Mouse (Mus musculus): Measurements from ENCODE around the gene Fcamr. TPM values are rescaled to one million over a fixed set of nuclear protein-coding genes. Genes with fewer than 3 reads are reported as not detected.
A peak's percentile ranks its signal among the peaks of the same experiment; 100 is the strongest.

The Fcamr gene
- polyA plus RNA-seq, 1 experiment from 2014 or later: not detected

DNA sequence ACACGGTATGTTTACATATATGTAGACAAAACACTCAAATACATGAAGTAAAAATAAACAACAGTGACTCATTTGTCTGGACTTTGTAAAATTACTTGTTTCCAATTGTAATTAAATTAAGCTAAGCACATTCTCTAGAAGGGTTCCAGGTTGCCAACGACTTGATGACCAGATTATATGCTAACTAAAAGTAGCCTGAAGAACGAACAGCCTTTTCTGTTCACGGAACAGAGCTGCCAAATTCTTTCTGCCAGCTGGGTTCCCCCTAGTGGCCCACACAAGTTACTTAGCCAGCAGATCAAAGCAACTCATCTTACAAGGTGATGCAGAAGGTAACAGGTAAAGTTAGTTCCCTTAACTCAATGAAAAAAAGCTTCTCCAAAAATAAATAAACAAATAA, 16.6 kb upstream of the Fcamr start:
- peak; percentile 73 for DNase-seq (ENCODE audit: low spot score)
- Histone ChIP-seq H3K4me3 (no peak overlapping the region), H3K9me3 (no peaks in the 10 kb centered on the region), H3K27ac (no peak overlapping the region), H3K4me1 (peaks cover 3% of the 10 kb centered on the region; the same call in 1 of the 2 replicates), H3K36me3 (no peaks in the 10 kb centered on the region), H3K27me3 (ENCODE audit: insufficient read depth, poor library complexity, severe bottlenecking) (peaks cover 6% of the 10 kb centered on the region; the same call in 1 of the 2 replicates)
- 29% methylated on average over 4 of the region's 4 CpGs for WGBS

DNA sequence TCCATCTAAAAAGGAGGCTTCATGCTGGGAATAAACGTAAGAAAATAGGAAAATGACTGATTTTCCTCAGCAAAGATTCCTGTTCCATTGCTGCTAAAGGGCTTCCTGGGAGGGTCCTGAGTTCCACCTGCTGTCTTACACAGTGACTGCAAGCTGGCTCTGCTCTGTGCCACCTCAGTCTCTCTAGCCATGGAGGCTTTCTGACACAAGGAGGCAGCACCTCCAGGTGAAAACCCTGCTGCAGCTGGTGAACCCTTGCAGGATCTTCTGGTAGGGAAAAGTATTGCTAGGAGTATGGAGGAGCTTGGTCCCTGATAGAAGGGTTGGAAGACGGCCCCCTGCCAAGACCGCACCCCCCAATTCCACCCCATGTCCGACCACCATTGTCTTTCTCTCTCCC, 13.7 kb upstream of the Fcamr start:
- DNase-seq (ENCODE audit: low spot score): no peak
- no peak overlapping the region for H3K4me3 ChIP-seq

DNA sequence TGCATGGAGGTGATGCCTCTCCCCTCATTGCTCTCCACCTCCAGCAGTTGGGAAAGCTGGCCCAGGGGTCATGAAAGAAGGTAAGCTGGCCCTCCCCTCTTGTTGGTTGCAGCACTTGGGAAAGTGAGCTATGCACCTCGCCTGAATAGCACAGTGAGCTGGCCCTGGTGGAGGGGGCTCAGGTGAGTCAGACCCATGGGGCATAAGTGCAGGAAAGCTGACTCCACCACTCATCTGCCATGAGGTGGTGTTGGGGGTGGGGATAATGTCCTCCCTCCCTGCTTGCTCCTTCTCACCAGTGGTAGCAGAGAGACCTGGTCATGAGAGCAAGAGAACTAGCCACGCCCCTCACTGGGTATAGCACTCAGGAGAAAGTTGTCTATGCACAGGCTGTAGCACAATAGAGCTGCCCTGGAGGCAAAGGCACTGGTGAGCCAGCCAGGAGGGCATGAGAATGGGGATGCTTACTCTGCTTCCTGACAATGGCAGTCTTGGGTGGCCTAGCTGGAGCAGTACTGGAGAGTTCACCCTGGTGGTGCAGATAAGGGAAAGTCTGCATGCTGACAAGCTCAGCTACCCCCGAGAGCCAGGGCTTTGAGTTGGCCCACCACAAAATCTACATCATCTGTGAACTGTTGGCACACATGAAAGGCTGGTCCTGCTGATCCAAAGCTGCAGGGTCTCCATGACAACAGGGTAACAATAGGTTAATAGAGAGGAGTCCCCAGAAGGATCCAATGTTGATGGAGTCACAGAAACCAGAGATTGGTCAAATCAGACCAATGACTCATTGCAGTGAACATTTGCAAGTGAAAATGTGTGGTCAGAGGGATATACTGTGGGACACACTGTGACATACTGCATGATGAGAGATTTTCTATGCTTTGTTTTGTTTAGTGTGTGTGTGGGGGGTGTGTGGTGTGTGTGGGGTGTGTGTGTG, 10.9 kb upstream of the Fcamr start:
- DNase-seq (ENCODE audit: low spot score): no peak
- 0 out of 2 replicates have a peak, but pooled peaks cover 8% of the 10 kb centered on the region for H3K27me3 ChIP-seq (ENCODE audit: insufficient read depth, poor library complexity, severe bottlenecking)
- H3K36me3 ChIP-seq: no peaks in the 10 kb centered on the region
- 0 out of 2 replicates have a peak, but pooled peaks cover 3% of the 10 kb centered on the region for H3K4me1 ChIP-seq
- H3K9me3 ChIP-seq: no peaks in the 10 kb centered on the region
- WGBS: 51% methylated on average over 3 of the region's 3 CpGs
- H3K27ac ChIP-seq: no peak overlapping the region
- H3K4me3 ChIP-seq: no peak overlapping the region

More for the DNA sequence above, 13.7 kb upstream of the Fcamr start:
- Histone ChIP-seq H3K9me3 (no peaks in the 10 kb centered on the region), H3K36me3 (no peaks in the 10 kb centered on the region), H3K4me1 (peaks cover 7% of the 10 kb centered on the region; the same call in 1 of the 2 replicates), H3K27ac (no peak overlapping the region), H3K27me3 (ENCODE audit: insufficient read depth, poor library complexity, severe bottlenecking) (0 out of 2 replicates have a peak, but pooled peaks cover 9% of the 10 kb centered on the region)
- 37% methylated on average over 4 of the region's 4 CpGs for WGBS

DNA sequence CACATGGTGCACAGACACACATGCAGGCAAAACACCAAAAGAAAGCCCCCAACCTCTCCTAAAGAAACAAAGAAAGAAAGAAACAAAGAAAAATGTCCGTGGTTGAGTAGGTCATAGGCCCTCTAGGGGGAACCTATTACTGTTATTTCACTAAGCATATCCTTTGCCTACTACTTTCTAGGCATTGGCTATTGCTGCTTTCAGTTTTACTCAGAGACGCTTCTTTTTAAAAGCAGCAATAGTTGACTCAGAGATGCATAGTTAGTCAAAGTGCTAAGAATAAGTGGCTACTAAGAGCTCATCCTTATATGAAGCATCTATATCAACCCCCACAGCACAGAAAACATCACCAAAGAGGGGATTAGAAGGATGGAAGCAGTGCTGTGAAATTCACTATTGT, 5.4 kb upstream of the Fcamr start:
- Histone ChIP-seq H3K36me3 (no peaks in the 10 kb centered on the region), H3K4me3 (no peak overlapping the region), H3K4me1 (no peaks in the 10 kb centered on the region), H3K9me3 (no peaks in the 10 kb centered on the region), H3K27me3 (ENCODE audit: insufficient read depth, poor library complexity, severe bottlenecking) (no peaks in the 10 kb centered on the region; the same call in 1 of the 2 replicates), H3K27ac (no peak overlapping the region)
- DNase-seq (ENCODE audit: low spot score): peak; percentile 28
- WGBS: 77% methylated on average over 2 of the region's 2 CpGs

DNA sequence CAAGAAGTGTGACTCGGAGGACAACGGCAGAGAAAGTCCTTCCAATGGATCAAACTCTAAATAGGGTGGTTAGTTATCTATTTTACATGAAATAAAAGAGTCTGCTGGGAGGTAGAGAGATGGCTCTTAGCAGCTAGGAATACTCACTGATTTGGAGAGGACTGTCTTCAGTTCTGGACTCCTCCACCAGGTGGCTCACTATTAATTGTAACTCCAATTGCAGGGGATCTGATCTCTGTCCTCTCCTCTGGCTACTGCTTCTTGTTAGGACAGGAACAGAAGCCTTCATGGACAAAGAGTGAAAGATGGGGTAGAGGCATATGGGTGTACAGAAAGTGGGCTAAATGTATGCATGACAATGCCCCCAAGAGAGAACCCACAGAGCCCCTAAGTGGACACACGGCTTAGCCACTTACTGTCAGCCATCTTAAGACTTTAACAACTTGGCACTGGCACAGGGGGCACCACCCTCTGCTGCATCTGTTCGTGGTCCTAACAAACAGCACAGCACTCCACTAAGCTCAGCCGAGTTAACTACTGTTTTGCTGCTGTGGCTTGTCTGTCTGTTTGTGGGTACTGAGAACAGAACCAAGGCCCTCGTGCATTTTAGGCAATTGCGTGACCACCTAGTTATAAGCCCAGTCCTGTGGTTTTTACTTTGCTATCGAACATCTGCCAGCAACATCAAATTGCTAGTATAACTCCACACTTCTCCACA, 3.6 kb upstream of the Fcamr start:
- H3K36me3 ChIP-seq: no peaks in the 10 kb centered on the region
- H3K4me1 ChIP-seq: peaks cover 2% of the 10 kb centered on the region
- no peaks in the 10 kb centered on the region for H3K9me3 ChIP-seq
- 72% methylated on average over 8 of the region's 8 CpGs for WGBS
- no peak overlapping the region for H3K27ac ChIP-seq
- no peak overlapping the region for H3K4me3 ChIP-seq
- peak; percentile 68 for DNase-seq (ENCODE audit: low spot score)
- H3K27me3 ChIP-seq (ENCODE audit: insufficient read depth, poor library complexity, severe bottlenecking): peaks cover 6% of the 10 kb centered on the region

DNA sequence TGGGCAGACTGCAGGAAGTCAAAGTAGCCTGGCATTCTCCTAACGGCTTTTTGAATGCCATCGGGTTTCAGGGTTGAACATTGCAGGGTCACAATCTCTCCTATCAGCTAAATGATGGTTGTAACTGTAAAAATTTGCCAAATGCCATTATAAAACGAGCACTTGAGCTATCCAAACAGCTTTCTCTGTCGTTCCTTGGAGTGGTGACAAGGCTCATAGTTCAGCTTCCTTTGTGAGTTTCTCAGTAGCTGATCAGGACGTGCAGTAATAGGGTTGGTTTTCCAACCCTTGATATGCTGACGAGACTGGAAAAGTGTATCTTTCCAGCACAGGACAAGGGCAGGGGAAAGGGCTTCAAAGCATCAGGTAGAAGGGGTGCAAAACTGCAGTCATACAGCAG, 2.7 kb upstream of the Fcamr start:
- peaks cover 11% of the 10 kb centered on the region for H3K4me1 ChIP-seq
- DNase-seq (ENCODE audit: low spot score): peak; percentile 33
- H3K27me3 ChIP-seq (ENCODE audit: insufficient read depth, poor library complexity, severe bottlenecking): peaks cover 6% of the 10 kb centered on the region
- no peak overlapping the region for H3K27ac ChIP-seq
- no peak overlapping the region for H3K4me3 ChIP-seq
- no peaks in the 10 kb centered on the region for H3K36me3 ChIP-seq
- H3K9me3 ChIP-seq: no peaks in the 10 kb centered on the region
- 56% methylated on average over 6 of the region's 6 CpGs for WGBS

DNA sequence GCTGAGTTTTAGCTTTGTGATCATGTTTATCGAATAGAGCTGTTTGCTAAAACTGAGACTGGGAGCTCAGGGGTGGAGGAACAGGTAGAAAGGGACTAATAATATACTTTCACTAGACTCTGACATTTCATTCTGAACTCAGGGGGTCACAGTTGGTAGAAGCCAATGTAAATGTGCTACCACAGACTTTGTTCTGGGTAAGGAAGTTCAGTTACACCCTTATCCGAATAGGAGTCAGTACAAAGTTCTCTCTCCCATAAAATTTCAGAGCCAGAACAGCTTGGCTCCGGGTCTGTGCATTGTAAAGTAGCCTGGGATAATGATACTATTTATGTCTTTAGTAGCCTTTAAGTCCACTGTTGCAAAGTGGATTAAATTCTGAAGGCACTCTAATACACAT, 2.2 kb upstream of the Fcamr start:
- 73% methylated on average over 3 of the region's 3 CpGs for WGBS
- Histone ChIP-seq H3K4me3 (no peak overlapping the region), H3K27ac (no peak overlapping the region), H3K36me3 (no peaks in the 10 kb centered on the region), H3K27me3 (ENCODE audit: insufficient read depth, poor library complexity, severe bottlenecking) (peaks cover 6% of the 10 kb centered on the region), H3K9me3 (no peaks in the 10 kb centered on the region), H3K4me1 (peaks cover 16% of the 10 kb centered on the region)
- DNase-seq (ENCODE audit: low spot score): no peak

DNA sequence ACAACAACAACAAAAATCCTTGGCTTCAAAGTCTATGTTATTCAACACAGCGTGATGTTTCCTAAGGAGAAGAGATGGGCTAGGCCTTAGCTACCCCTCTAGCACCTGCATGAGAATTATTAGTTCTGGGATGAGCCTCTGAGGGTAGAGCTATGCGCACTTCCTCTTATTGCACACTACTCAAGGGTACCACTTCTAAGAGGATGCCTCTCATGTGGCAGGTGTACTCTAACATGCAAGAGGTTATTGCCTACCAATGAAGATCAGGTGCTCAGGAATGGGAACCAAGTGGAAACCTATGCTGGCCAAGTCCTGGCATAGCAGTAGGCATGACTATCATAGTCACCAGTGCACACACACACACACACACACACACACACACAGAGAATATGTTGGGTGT, 1.3 kb upstream of the Fcamr start:
- DNase-seq (ENCODE audit: low spot score): peak; percentile 31
- WGBS: 87% methylated on average over 2 of the region's 2 CpGs
- Histone ChIP-seq H3K36me3 (no peaks in the 10 kb centered on the region), H3K27me3 (ENCODE audit: insufficient read depth, poor library complexity, severe bottlenecking) (peaks cover 6% of the 10 kb centered on the region), H3K27ac (no peak overlapping the region), H3K4me3 (no peak overlapping the region), H3K4me1 (peaks cover 24% of the 10 kb centered on the region), H3K9me3 (no peaks in the 10 kb centered on the region)

DNA sequence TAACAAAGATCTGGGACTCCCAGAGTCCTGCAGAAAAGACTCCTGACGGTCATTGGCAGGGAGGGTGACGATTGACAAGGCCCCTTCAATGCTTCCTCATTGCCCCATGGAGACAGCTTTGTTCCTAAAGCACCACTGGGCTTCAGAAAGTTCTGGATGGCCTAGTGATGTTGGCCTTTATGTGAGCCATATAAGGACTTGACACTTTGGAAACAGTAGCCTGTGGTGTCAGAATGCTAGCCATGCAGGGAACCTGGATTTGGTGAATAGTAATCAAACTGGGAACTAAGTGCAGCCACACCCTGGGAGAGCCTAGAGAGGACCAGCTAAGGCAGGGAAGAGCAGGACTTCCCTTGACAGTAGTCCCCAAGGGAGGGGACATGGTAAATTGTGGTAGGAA, 809 bp downstream of the Fcamr start:
- whole genome bisulfite sequencing: 72% methylated on average over 2 of the region's 2 CpGs
- peak; percentile 64 for DNase-seq (ENCODE audit: low spot score)

DNA sequence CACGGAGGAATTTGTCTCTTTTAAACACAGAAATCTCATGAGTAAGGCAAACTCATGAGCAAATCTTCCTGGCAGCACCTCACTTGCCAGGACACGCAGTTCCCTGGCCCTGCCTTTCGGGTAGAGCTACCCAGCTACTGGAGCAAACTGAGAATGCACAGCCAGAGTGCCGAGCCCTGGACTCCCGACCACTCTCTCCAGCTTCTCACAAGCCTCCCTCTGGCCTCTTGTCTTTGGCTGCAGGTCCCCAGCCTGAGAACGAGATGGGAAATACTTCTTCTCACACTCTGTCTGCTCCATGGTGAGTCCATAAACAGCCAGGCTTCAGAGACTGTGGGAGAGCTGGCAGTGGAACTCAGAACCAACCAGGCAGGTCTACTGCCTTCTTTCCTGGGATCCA, 2.3 kb downstream of the Fcamr start:
- DNase-seq (ENCODE audit: low spot score): peak; percentile 66
- H3K9me3 ChIP-seq: no peaks in the 10 kb centered on the region
- peaks cover 34% of the 10 kb centered on the region for H3K4me1 ChIP-seq
- peaks cover 6% of the 10 kb centered on the region for H3K27me3 ChIP-seq (ENCODE audit: insufficient read depth, poor library complexity, severe bottlenecking)
- H3K36me3 ChIP-seq: no peaks in the 10 kb centered on the region
- H3K4me3 ChIP-seq: no peak overlapping the region
- 46% methylated on average over 6 of the region's 6 CpGs for WGBS
- peak overlapping the region; percentile 67 for H3K27ac ChIP-seq

More for the DNA sequence above, 809 bp downstream of the Fcamr start:
- no peaks in the 10 kb centered on the region for H3K9me3 ChIP-seq
- no peaks in the 10 kb centered on the region for H3K36me3 ChIP-seq
- H3K27me3 ChIP-seq (ENCODE audit: insufficient read depth, poor library complexity, severe bottlenecking): peaks cover 6% of the 10 kb centered on the region
- H3K4me3 ChIP-seq: no peak overlapping the region
- no peak overlapping the region for H3K27ac ChIP-seq
- peaks cover 34% of the 10 kb centered on the region for H3K4me1 ChIP-seq

DNA sequence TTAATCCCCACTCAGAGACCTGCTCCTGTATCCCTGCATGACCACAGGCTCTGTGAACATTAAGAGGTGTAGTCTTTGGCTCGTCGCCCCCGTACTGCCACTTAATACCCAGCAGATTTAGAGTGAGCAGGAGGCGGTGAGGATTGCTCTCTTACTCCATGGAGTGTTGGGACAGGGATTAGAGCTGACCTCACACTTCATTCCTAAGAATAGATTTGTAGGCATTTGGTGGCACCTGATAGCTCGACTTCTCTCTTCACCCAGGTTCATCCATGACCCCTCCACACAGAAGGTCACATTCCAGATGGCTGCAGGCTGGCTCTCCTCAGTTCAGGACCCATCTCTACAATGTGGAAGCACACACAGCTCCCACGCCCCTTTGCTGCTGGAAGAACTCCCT, 3.6 kb downstream of the Fcamr start:
- Histone ChIP-seq H3K9me3 (no peaks in the 10 kb centered on the region), H3K27me3 (ENCODE audit: insufficient read depth, poor library complexity, severe bottlenecking) (peaks cover 6% of the 10 kb centered on the region; the same call in 1 of the 2 replicates), H3K27ac (peak overlapping the region; percentile 69), H3K36me3 (no peaks in the 10 kb centered on the region), H3K4me1 (peaks cover 34% of the 10 kb centered on the region), H3K4me3 (no peak overlapping the region)
- peak; percentile 77 for DNase-seq (ENCODE audit: low spot score)
- 39% methylated on average over 6 of the region's 6 CpGs for WGBS

DNA sequence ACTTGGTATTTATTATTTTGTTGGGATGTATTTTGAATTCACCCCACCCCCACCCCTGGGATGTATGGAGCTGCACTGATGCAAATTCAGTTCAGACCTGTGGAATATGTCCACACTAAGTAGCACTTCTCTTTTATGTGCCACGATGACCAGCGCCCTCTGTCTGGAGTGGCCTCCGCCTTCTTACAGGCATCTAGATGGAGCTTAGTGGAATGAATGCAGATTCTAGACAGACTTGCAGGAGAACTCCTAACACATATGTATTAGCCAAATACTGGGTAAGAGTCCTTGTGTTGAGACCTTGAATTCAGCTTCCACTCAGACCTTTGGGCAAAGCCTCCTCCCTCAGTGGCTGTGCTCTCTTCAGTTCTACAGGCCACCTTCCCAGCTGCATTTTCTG, 10.2 kb downstream of the Fcamr start:
- Histone ChIP-seq H3K27ac (no peak overlapping the region), H3K4me1 (no peaks in the 10 kb centered on the region), H3K4me3 (no peak overlapping the region), H3K27me3 (ENCODE audit: insufficient read depth, poor library complexity, severe bottlenecking) (peaks cover 7% of the 10 kb centered on the region; the same call in 1 of the 2 replicates), H3K9me3 (no peaks in the 10 kb centered on the region), H3K36me3 (no peaks in the 10 kb centered on the region)
- WGBS: 77% methylated on average over 3 of the region's 3 CpGs
- DNase-seq (ENCODE audit: low spot score): peak; percentile 52

DNA sequence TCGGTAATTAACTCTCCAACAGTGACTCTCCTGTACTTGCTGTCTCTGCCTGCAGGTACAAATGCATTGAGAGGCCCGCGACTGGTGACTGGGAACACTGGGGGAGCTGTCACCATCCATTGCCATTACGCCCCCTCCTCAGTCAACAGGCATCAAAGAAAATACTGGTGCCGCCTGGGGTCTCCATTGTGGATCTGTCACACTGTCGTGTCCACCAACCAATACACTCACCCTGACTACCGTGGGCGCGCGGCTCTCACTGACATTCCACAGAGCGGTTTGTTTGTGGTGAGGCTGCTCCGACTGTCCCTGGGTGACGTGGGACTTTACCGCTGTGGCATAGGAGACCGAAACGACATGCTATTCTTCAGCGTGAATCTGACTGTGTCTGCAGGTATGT, 10.6 kb downstream of the Fcamr start:
- 69% methylated on average over 17 of the region's 17 CpGs for WGBS
- no peak overlapping the region for H3K4me3 ChIP-seq
- DNase-seq (ENCODE audit: low spot score): peak; percentile 52

More for the DNA sequence above, 10.6 kb downstream of the Fcamr start:
- Histone ChIP-seq H3K9me3 (no peaks in the 10 kb centered on the region), H3K4me1 (no peaks in the 10 kb centered on the region), H3K36me3 (no peaks in the 10 kb centered on the region), H3K27ac (no peak overlapping the region), H3K27me3 (ENCODE audit: insufficient read depth, poor library complexity, severe bottlenecking) (peaks cover 7% of the 10 kb centered on the region; the same call in 1 of the 2 replicates)

Measured in heart, embryonic 10.5 days (tissue).